Mouse (Mus musculus) forebrain, embryonic 13.5 days (tissue): Measurements from ENCODE around the gene Galnt14. TPM values are rescaled to one million over a fixed set of nuclear protein-coding genes. Genes with fewer than 3 reads are reported as not detected.
A peak's percentile ranks its signal among the peaks of the same experiment; 100 is the strongest.

Experiments used
- ATAC-seq: fragments of 200-750 bp; cut with Nextera tagmentation; 2 replicates; pipeline ENCODE4 v1.8.0; 2017
- H3K27ac ChIP-seq: fragments of 300-500 bp; sonication (generic); 2 replicates; pipeline ENCODE4 v1.5.1; 2015; ENCODE audit warnings: inconsistent platforms, mild to moderate bottlenecking, moderate library complexity
- H3K27me3 ChIP-seq: fragments of 300-500 bp; sonication (generic); 2 replicates; pipeline ENCODE4 v1.6.1; 2015; ENCODE audit warnings: mild to moderate bottlenecking, inconsistent platforms
- H3K36me3 ChIP-seq: fragments of 300-500 bp; sonication (generic); 2 replicates; pipeline ENCODE4 v1.6.1; 2015; ENCODE audit warnings: mild to moderate bottlenecking, inconsistent platforms; ENCODE audit not compliant: poor library complexity, severe bottlenecking
- H3K4me1 ChIP-seq: fragments of 300-500 bp; sonication (generic); 2 replicates; pipeline ENCODE4 v1.6.1; 2015; ENCODE audit warnings: inconsistent platforms
- H3K4me2 ChIP-seq: fragments of 300-500 bp; sonication (generic); 2 replicates; pipeline ENCODE4 v1.6.1; 2015; ENCODE audit warnings: inconsistent platforms, mild to moderate bottlenecking, moderate library complexity
- H3K4me3 ChIP-seq: fragments of 300-500 bp; sonication (generic); 2 replicates; pipeline ENCODE4 v1.5.1; 2015; ENCODE audit warnings: mild to moderate bottlenecking, inconsistent platforms
- H3K9ac ChIP-seq: fragments of 300-500 bp; sonication (generic); 2 replicates; pipeline ENCODE4 v1.6.1; 2015; ENCODE audit warnings: mild to moderate bottlenecking, inconsistent platforms
- H3K9me3 ChIP-seq: fragments of 300-500 bp; sonication (generic); replicated peaks from 2 replicates; pipeline ENCODE4 v1.6.1; 2016; ENCODE audit warnings: inconsistent platforms
- WGBS: fragments of 180-500 bp; shearing (Covaris S2); methylation state at CpG from one replicate; pipeline ENCODE4 v1.1.7; 2015; 5-methylcytosine and 5-hydroxymethylcytosine counted together
- polyA plus RNA-seq: library from polyadenylated mRNA; unstranded; fragments of >200 nt; fragmentation: Nextera tagmentation; extraction: Ambion mirVana; gene quantifications from 2 replicates; pipeline ENCODE4 v1.2.1, GENCODE M21; 2015

Galnt14 gene
- polyA plus RNA-seq, 1 experiment from 2014 or later, result 6.4 TPM

DNA sequence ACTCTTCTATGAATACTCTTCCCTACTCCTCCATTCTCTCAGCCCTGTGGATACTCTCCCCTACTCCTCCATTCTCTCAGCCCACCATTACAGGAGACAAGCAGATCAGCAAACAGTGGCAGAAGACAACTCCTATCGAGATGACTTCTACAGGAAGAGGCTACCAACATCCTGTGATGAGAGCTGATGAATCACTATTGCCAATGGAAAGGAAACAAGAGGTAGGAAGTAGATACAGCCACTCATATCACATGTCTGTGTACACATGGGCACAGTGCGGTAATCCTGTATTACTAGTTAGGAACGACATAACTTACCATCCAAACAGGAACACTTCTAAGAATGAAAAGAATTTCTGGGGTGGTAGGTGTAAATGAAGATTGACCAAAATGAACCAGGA, 53.9 kb downstream of the Galnt14 start:
- 94% methylated on average over 3 of the region's 3 CpGs for WGBS

GRCm38 (mm10) chr17:73654261-73654660, 56.0 kb downstream of the Galnt14 start:
- Histone ChIP-seq H3K36me3 (no peaks in the 10 kb centered on the region), H3K27me3 (no peaks in the 10 kb centered on the region), H3K4me2 (no peak overlapping the region), H3K4me3 (no peak overlapping the region), H3K4me1 (peaks cover 18% of the 10 kb centered on the region; the same call in 1 of the 2 replicates), H3K27ac (no peak overlapping the region), H3K9me3 (no peaks in the 10 kb centered on the region), H3K9ac (no peak overlapping the region)
- WGBS, result 71% methylated on average over 5 of the region's 5 CpGs
- no peak for ATAC-seq

More for the DNA sequence above, 53.9 kb downstream of the Galnt14 start:
- no peaks in the 10 kb centered on the region for H3K27me3 ChIP-seq
- no peaks in the 10 kb centered on the region for H3K36me3 ChIP-seq
- H3K4me1 ChIP-seq, result peaks cover 19% of the 10 kb centered on the region; the same call in 1 of the 2 replicates
- no peaks in the 10 kb centered on the region for H3K9me3 ChIP-seq
- no peak overlapping the region for H3K9ac ChIP-seq
- H3K27ac ChIP-seq, result no peak overlapping the region
- H3K4me2 ChIP-seq, result no peak overlapping the region
- H3K4me3 ChIP-seq, result no peak overlapping the region
- no peak for ATAC-seq

DNA sequence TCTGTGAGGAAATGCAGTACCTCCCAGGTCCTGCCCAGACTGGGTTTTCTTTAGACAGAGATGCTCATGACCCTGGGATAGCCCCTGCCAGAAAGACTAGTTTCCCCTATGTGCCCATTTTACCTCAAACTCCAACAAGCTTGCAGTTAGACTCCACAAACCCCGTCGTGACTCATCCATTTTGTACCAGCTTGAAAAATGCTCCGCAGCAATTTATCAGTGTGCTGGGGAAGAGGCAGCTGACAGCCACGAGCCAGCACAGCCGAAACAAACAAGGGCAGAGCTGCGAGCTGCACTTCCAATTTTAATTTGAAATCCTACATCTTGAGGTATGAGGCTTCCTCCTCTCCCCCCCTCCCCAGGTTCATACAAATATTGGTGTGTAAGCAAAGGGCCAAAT, 60.9 kb downstream of the Galnt14 start:
- WGBS, result 79% methylated on average over 6 of the region's 6 CpGs
- H3K4me1 ChIP-seq, result no peaks in the 10 kb centered on the region
- no peak for ATAC-seq
- no peaks in the 10 kb centered on the region for H3K36me3 ChIP-seq
- H3K4me3 ChIP-seq, result no peak overlapping the region
- H3K9me3 ChIP-seq, result no peaks in the 10 kb centered on the region
- no peaks in the 10 kb centered on the region for H3K27me3 ChIP-seq
- H3K4me2 ChIP-seq, result no peak overlapping the region
- no peak overlapping the region for H3K9ac ChIP-seq
- H3K27ac ChIP-seq, result no peak overlapping the region

DNA sequence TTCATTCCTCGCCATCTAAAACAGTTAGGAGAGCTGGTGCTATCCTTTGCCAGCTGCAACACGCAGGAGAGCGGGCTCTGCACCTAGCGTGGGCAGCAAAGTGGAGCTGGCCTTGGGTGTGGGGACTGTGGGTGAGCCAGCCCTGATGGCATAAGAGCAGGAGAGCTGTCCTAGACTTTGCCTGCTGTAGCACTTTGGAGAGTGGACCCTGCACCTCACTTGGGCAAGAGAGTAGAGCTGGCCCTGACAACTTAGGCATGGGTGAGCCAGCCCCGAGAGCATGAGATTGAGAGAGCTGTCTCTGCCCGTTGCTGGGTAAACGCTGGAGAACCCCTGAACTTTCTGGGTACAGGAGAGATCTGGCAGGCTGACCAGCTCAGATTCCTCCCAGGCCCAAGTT, 68.6 kb downstream of the Galnt14 start:
- H3K27ac ChIP-seq, result no peak overlapping the region
- 91% methylated on average over 7 of the region's 7 CpGs for WGBS
- H3K27me3 ChIP-seq, result no peaks in the 10 kb centered on the region
- H3K4me2 ChIP-seq, result no peak overlapping the region
- no peak for ATAC-seq
- no peak overlapping the region for H3K9ac ChIP-seq
- no peaks in the 10 kb centered on the region for H3K36me3 ChIP-seq
- H3K4me1 ChIP-seq, result peaks cover 8% of the 10 kb centered on the region; the same call in 1 of the 2 replicates
- H3K4me3 ChIP-seq, result no peak overlapping the region
- H3K9me3 ChIP-seq, result no peaks in the 10 kb centered on the region

DNA sequence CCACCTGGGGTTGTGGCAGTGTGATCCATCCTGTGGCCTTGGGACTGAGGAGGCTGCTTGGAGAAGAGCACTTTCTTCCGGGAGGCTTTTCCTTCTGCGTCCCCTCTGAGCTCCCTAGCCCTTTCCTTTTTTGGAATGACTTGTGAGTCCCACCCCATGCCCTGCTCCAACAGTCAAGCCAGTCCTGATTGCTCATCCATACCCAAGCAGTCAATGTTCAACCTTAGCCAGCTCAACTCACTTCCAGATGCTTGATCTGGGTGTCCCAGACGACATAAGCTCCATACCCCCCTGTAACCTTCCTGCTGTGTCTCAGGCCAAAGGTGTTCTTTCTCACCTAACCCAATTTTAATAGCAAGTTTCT, 70.2 kb downstream of the Galnt14 start:
- peaks cover 8% of the 10 kb centered on the region; the same call in 1 of the 2 replicates for H3K4me1 ChIP-seq
- H3K9ac ChIP-seq, result no peak overlapping the region
- no peaks in the 10 kb centered on the region for H3K36me3 ChIP-seq
- H3K4me3 ChIP-seq, result no peak overlapping the region
- H3K27ac ChIP-seq, result peak overlapping the region; percentile 8; the same call in 1 of the 2 replicates
- H3K4me2 ChIP-seq, result no peak overlapping the region
- ATAC-seq, result no peak
- no peaks in the 10 kb centered on the region for H3K27me3 ChIP-seq
- H3K9me3 ChIP-seq, result no peaks in the 10 kb centered on the region
- 50% methylated on average over 3 of the region's 3 CpGs for WGBS

DNA sequence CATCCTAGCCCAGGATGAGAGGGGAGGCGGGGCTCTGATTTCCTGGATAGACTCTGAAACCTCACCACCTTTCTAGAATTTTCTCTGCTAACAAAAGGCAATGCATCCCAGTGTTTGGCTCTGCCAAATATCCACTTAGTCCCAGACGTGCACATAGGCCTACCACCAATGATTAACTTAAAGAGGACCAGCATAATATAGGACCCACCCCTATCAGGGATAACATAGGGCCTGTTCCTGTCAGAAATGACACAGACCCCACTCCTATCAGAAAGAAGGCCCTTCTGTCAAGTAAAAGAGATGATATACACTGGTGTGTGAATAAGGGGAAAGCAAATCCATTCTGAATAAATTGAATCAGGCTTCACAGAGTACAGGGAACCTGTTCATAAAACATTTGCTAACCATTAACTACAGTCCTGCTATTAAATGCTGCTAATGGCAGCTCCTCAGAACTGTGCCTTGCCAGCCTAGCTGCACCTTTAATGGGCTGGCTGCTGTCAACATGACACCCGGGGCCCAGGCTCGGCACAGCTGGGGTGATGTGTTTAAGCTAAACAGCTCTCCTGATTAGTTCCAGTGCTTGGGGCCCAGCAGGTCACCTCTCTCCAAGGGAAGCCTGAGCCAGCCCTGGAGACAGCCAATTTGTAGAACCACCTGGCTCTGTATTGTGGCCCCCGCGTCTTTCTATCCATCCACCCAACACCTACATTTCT, 70.7 kb downstream of the Galnt14 start:
- Histone ChIP-seq H3K4me2 (no peak overlapping the region), H3K27ac (peak overlapping the region; percentile 8; the same call in 1 of the 2 replicates)
- WGBS, result 30% methylated on average over 6 of the region's 6 CpGs

DNA sequence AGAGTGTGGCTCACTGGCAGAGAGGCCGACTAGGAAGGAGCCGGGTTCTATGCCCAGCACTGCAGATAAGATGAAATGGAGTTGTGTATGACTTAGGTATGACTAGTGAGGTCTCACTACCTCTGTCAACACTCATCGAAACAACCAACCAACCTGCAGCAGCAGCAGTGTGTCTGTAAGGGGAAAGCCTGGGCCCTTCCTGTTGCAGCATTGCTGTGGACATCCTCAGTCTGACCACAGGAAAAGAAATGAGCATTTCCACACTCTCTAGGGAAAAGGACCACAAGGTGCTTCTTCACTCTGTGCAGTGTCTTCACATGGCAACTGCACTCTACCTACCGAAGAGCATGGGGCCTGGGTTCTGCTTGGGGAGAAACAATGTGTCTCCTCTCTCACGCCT, 73.3 kb downstream of the Galnt14 start:
- 96% methylated on average over 5 of the region's 5 CpGs for WGBS
- H3K4me3 ChIP-seq, result no peak overlapping the region
- no peak overlapping the region for H3K9ac ChIP-seq
- no peak overlapping the region for H3K4me2 ChIP-seq
- H3K9me3 ChIP-seq, result no peaks in the 10 kb centered on the region
- no peaks in the 10 kb centered on the region for H3K36me3 ChIP-seq
- peaks cover 19% of the 10 kb centered on the region for H3K4me1 ChIP-seq
- ATAC-seq, result no peak
- H3K27me3 ChIP-seq, result no peaks in the 10 kb centered on the region
- H3K27ac ChIP-seq, result no peak overlapping the region

More for the DNA sequence above, 70.7 kb downstream of the Galnt14 start:
- peaks cover 11% of the 10 kb centered on the region for H3K4me1 ChIP-seq
- no peak overlapping the region for H3K4me3 ChIP-seq
- 0 out of 2 replicates have a peak, but pooled peaks have one; percentile 48 for ATAC-seq
- H3K9me3 ChIP-seq, result no peaks in the 10 kb centered on the region
- H3K27me3 ChIP-seq, result no peaks in the 10 kb centered on the region
- H3K36me3 ChIP-seq, result no peaks in the 10 kb centered on the region
- H3K9ac ChIP-seq, result no peak overlapping the region

GRCm38 (mm10) chr17:73634896-73635295, 75.4 kb downstream of the Galnt14 start:
- no peaks in the 10 kb centered on the region for H3K27me3 ChIP-seq
- H3K4me3 ChIP-seq, result no peak overlapping the region
- H3K4me2 ChIP-seq, result no peak overlapping the region
- no peak overlapping the region for H3K27ac ChIP-seq
- peaks cover 16% of the 10 kb centered on the region for H3K4me1 ChIP-seq
- WGBS, result 50% methylated on average over 2 of the region's 2 CpGs
- H3K36me3 ChIP-seq, result no peaks in the 10 kb centered on the region
- H3K9me3 ChIP-seq, result no peaks in the 10 kb centered on the region
- ATAC-seq, result no peak
- H3K9ac ChIP-seq, result no peak overlapping the region

DNA sequence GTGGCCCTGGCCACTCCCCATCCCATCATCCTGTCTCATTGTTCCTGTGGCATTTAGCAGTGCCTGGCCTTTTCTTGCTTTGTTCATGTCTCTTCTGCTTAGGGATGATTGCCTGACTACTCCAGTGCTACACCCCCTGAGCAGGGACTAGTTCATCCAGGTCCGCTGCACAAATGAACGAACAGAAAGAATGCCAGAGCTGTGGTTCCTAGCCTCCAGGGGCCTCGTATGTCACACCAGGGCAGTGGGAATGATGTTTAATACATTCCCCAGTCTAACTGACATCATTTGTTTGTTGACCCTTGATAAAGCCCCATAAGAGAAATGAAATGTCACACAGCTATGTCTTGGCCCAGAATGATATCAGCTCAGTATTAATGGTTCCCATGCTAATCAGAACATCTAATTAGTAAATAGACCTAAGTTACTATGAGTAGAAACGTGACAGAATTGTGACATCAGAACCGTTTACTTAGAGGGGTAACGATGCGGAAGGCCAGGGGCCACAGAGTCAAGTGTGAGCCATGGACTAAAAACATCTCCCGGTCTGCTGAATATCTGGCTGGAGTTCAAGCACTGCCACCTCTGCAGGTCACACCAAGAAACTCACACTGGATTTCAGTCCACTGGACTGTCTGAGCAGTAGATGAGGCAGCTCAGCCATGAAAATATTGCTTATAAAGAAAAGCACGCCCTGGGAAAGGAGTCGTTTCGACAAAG, 76.1 kb downstream of the Galnt14 start:
- no peaks in the 10 kb centered on the region for H3K27me3 ChIP-seq
- H3K9me3 ChIP-seq, result no peaks in the 10 kb centered on the region
- H3K4me1 ChIP-seq, result peaks cover 11% of the 10 kb centered on the region
- WGBS, result 45% methylated on average over 11 of the region's 11 CpGs
- no peak overlapping the region for H3K4me3 ChIP-seq
- H3K36me3 ChIP-seq, result no peaks in the 10 kb centered on the region
- H3K27ac ChIP-seq, result no peak overlapping the region
- H3K9ac ChIP-seq, result no peak overlapping the region
- H3K4me2 ChIP-seq, result no peak overlapping the region
- 0 out of 2 replicates have a peak, but pooled peaks have one; percentile 43 for ATAC-seq

GRCm38 (mm10) chr17:73628263-73628914, 81.9 kb downstream of the Galnt14 start:
- no peak overlapping the region for H3K9ac ChIP-seq
- 91% methylated on average over 14 of the region's 14 CpGs for WGBS
- H3K36me3 ChIP-seq, result no peaks in the 10 kb centered on the region
- no peak overlapping the region for H3K4me3 ChIP-seq
- ATAC-seq, result no peak
- no peak overlapping the region for H3K27ac ChIP-seq
- no peaks in the 10 kb centered on the region for H3K9me3 ChIP-seq
- no peak overlapping the region for H3K4me2 ChIP-seq
- H3K27me3 ChIP-seq, result no peaks in the 10 kb centered on the region
- no peaks in the 10 kb centered on the region for H3K4me1 ChIP-seq

DNA sequence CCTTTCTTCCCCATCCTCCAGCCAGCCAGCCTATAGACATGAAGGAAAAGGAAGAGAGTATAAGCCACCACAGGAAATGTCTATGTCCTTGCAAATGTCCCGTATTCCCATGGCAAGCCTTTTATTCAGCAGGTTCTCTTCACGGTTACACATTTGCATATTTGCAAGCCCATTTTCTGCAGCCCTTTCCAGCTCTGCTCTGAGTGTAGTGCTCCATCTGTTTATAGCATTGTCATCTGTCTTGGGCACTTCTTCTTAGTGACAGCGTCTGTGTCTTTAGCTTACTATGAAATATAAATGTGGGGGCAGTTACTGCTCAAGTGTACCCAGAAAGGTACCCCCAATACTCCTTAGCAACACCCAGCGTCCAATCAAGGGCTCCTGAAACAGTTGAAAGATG, 83.3 kb downstream of the Galnt14 start:
- Histone ChIP-seq H3K4me1 (no peaks in the 10 kb centered on the region), H3K9me3 (no peaks in the 10 kb centered on the region), H3K27ac (no peak overlapping the region), H3K4me3 (no peak overlapping the region), H3K36me3 (no peaks in the 10 kb centered on the region), H3K4me2 (no peak overlapping the region), H3K9ac (no peak overlapping the region), H3K27me3 (no peaks in the 10 kb centered on the region)
- 71% methylated on average over 4 of the region's 4 CpGs for WGBS
- ATAC-seq, result no peak

- Histone ChIP-seq H3K4me1 (no peaks in the 10 kb centered on the region), H3K4me3 (no peak overlapping the region), H3K9ac (no peak overlapping the region), H3K27ac (no peak overlapping the region), H3K9me3 (no peaks in the 10 kb centered on the region), H3K27me3 (no peaks in the 10 kb centered on the region), H3K4me2 (no peak overlapping the region), H3K36me3 (no peaks in the 10 kb centered on the region)
- 93% methylated on average over 4 of the region's 4 CpGs for WGBS
- no peak for ATAC-seq
Observed at GRCm38 (mm10) chr17:73620049-73620448, 90.2 kb downstream of the Galnt14 start.
